Mouse (Mus musculus) heart, adult 2 months (tissue): ENCODE data around the gene Epn3. TPM values are rescaled to one million over a fixed set of nuclear protein-coding genes. Genes with fewer than 3 reads are reported as not detected.
A peak's percentile ranks its signal among the peaks of the same experiment; 100 is the strongest.

Source experiments
- DNase-seq, 2 experiments: peaks; one replicate each; pipeline ENCODE4 v3.0.0; 2021
- H3K27ac ChIP-seq: fragments of 200-600 bp; 2 replicates; pipeline ENCODE4 v1.8.1; 2022
- H3K27me3 ChIP-seq: fragments of 200-500 bp; 2 replicates; pipeline ENCODE4 v1.6.1; 2012; ENCODE audit warnings: mild to moderate bottlenecking, low read length, inconsistent platforms, mixed read lengths; ENCODE audit not compliant: control insufficient read depth, insufficient read depth
- H3K36me3 ChIP-seq: fragments of 200-500 bp; 2 replicates; pipeline ENCODE4 v1.6.1; 2012; ENCODE audit warnings: low read length, inconsistent platforms; ENCODE audit not compliant: control insufficient read depth, insufficient read depth
- H3K4me1 ChIP-seq: fragments of 200-500 bp; 2 replicates; pipeline ENCODE4 v1.6.1; 2011; ENCODE audit warnings: low read length; ENCODE audit not compliant: control insufficient read depth, insufficient read depth
- H3K4me3 ChIP-seq: fragments of 200-600 bp; 2 replicates; pipeline ENCODE4 v1.8.1; 2022
- H3K79me2 ChIP-seq: fragments of 200-500 bp; replicated peaks from 2 replicates; pipeline ENCODE4 v1.6.1; 2012; ENCODE audit warnings: mild to moderate bottlenecking, inconsistent platforms, low read length, moderate library complexity, mixed read lengths; ENCODE audit not compliant: control insufficient read depth, insufficient read depth
- H3K9ac ChIP-seq: fragments of 200-500 bp; 2 replicates; pipeline ENCODE4 v1.6.1; 2012; ENCODE audit warnings: low read depth, mild to moderate bottlenecking, control low read depth, inconsistent platforms, low read length, mixed read lengths
- CTCF ChIP-seq: fragments of 200-600 bp; IDR thresholded peaks from 2 replicates; pipeline ENCODE4 v1.8.1; 2022; ENCODE audit warnings: antibody characterized with exemption, mild to moderate bottlenecking, moderate library complexity
- EP300 ChIP-seq: fragments of 200-500 bp; IDR thresholded peaks from 2 replicates; pipeline ENCODE4 v1.6.1; 2011; ENCODE audit warnings: low read depth, low read length, control low read depth; ENCODE audit not compliant: insufficient read depth
- POLR2A ChIP-seq: fragments of 200-500 bp; IDR thresholded peaks from 2 replicates; pipeline ENCODE4 v1.6.1; 2011; ENCODE audit warnings: mild to moderate bottlenecking, low read depth, low read length, control low read depth; ENCODE audit not compliant: insufficient read depth
- WGBS: fragments of 180-500 bp; shearing (Covaris S2); methylation state at CpG from one replicate; pipeline ENCODE4 v1.1.7; 2018; 5-methylcytosine and 5-hydroxymethylcytosine counted together
- intact Hi-C: fragments of 180-260 bp; cut with DNase I; formaldehyde crosslinking; loops from one replicate; pipeline ENCODE4 v1.15.1; 2025
- polyA plus RNA-seq: library from polyadenylated mRNA; depleted of rRNA; stranded (reverse); fragments of >200 nt; gene quantifications from 2 replicates; pipeline ENCODE4 v1.2.3, GENCODE M21; 2012
- total RNA-seq, 2 experiments: library from RNA; stranded (reverse); gene quantifications; 2 replicates each; pipeline ENCODE4 v1.2.3; 2021

Epn3 gene
- total and polyA plus RNA-seq, 3 experiments = 25.7 to 31.9 (median 28.4) TPM

DNA sequence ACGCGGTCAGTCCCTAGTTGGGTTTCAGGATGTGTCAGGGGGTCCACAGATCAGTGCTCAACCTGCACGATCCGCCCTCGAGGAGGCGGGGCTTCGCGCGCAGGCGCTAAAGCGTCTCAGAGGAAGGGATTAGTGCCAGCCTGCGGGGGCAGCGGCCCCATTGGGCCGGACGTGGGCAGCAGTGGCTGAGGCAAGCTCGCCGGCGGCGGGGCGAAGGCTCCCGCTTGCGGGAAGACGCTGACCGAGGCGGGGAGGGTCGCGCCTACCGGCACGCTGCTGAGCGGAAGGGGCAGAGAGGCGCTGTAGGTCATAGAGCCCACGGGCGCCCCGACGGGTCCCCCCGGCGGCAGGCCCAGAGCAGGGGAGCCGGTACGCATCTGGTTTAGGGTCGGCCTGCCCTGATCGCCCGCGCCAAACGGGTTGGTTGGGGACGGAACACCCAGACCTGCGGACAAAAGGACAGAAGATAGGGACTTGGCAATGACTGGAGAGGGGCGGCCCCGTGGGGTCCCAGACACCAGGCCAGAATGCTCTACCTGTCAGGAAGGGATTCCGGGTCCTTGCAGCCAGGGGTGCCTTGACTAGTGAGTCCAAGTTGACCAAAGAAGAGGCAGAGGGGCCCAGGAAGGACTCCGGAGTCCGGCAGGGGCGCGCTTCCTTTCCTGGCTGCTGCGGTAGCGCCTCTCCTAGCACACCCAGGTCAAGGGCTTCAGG lies 8.6 kb downstream of the Epn3 start:
- Histone ChIP-seq H3K4me1 (no peaks in the 10 kb centered on the region), H3K27ac (no peak overlapping the region), H3K9ac (peak overlapping the region; percentile 13; the same call in 1 of the 2 replicates), H3K4me3 (peak overlapping the region; percentile 11; the same call in 1 of the 2 replicates), H3K79me2 (no peaks in the 10 kb centered on the region), H3K27me3 (peaks cover 2% of the 10 kb centered on the region; the same call in 1 of the 2 replicates), H3K36me3 (no peaks in the 10 kb centered on the region)
- TF ChIP-seq POLR2A (no peak), CTCF (no peak), EP300 (no peak)
- 33% methylated on average over 52 of the region's 55 CpGs for WGBS
- intact Hi-C loops = no loop called here
- DNase-seq = no peak

DNA sequence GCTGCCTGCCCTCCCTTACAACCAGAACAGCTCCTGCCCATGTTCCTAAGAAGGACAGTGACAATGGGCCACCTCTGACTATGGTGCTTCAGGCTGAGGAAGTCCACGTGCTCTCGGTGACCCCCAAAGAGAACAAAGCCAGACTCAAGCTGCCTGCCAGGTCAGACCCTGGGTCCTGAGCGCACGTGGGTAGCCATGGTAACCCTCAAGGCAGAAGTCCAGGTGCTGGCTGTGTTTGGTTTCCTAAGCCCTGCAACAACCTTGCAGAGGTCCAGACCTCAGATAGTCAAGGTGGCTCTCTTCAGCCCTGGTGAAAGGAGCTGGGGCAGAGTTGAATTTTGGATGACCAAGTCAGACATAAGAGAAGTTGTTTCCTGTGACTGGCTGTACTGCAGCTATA lies 10.0 kb downstream of the Epn3 start:
- Histone ChIP-seq H3K79me2 (no peaks in the 10 kb centered on the region), H3K27me3 (peaks cover 2% of the 10 kb centered on the region; the same call in 1 of the 2 replicates), H3K36me3 (no peaks in the 10 kb centered on the region), H3K4me1 (no peaks in the 10 kb centered on the region), H3K27ac (no peak overlapping the region), H3K9ac (no peak overlapping the region), H3K4me3 (no peak overlapping the region)
- TF ChIP-seq EP300 (no peak), POLR2A (0 out of 2 replicates have a peak, but pooled peaks have one; percentile 21), CTCF (no peak)
- no peak for DNase-seq
- intact Hi-C loops = loop anchor here (5.0 kb wide), 2 partner anchors 53 to 197 kb away; no protein-coding TSS in a partner anchor
- WGBS = 53% methylated on average over 4 of the region's 4 CpGs

- no peak overlapping the region for H3K9ac ChIP-seq
- no peaks in the 10 kb centered on the region for H3K79me2 ChIP-seq
- peaks cover 2% of the 10 kb centered on the region; the same call in 1 of the 2 replicates for H3K27me3 ChIP-seq
- DNase-seq = no peak
- H3K36me3 ChIP-seq = no peaks in the 10 kb centered on the region
- intact Hi-C loops = loop anchor here (5.0 kb wide), 2 partner anchors 53 to 197 kb away; no protein-coding TSS in a partner anchor
- WGBS = 80% methylated on average over 11 of the region's 11 CpGs
- TF ChIP-seq POLR2A = no peak
- no peak for TF ChIP-seq CTCF
- TF ChIP-seq EP300 = no peak
- no peaks in the 10 kb centered on the region for H3K4me1 ChIP-seq
- no peak overlapping the region for H3K4me3 ChIP-seq
- H3K27ac ChIP-seq = no peak overlapping the region
Observed at GRCm38 (mm10) chr11:94488767-94489533, 10.8 kb downstream of the Epn3 start.

GRCm38 (mm10) chr11:94486001-94486400 lies 13.8 kb downstream of the Epn3 start, which contains the start of gene Spata20:
Gene Spata20 (minus strand): TSS chr11:94486179.
- H3K79me2 ChIP-seq = no peaks in the 10 kb centered on the region
- intact Hi-C loops = loop anchor here (1.0 to 5.0 kb wide), 4 partner anchors 56 to 249 kb away; no protein-coding TSS in a partner anchor
- no peak within 1 kb of the TSS for H3K27ac ChIP-seq
- H3K9ac ChIP-seq = no peak within 1 kb of the TSS
- WGBS = 4% methylated on average over 24 of the region's 24 CpGs
- 0 out of 2 replicates have a peak, but pooled peaks cover 1% of the 10 kb centered on the region for H3K4me1 ChIP-seq
- TF ChIP-seq POLR2A (no peak), EP300 (peak; percentile 58; the same call in 1 of the 2 replicates), CTCF (no peak; the same call in 1 of the 2 replicates)
- no peak within 1 kb of the TSS for H3K4me3 ChIP-seq
- no peaks in the 10 kb centered on the region for H3K36me3 ChIP-seq
- peak; percentile 77 to 89 for DNase-seq
- H3K27me3 ChIP-seq = 0 out of 2 replicates have a peak, but pooled peaks cover 2% of the 10 kb centered on the region

GRCm38 (mm10) chr11:94485223-94485622 lies 14.6 kb downstream of the Epn3 start:
- Histone ChIP-seq H3K4me1 (0 out of 2 replicates have a peak, but pooled peaks cover 1% of the 10 kb centered on the region), H3K4me3 (no peak overlapping the region), H3K9ac (no peak overlapping the region), H3K27ac (no peak overlapping the region), H3K27me3 (no peaks in the 10 kb centered on the region), H3K79me2 (no peaks in the 10 kb centered on the region), H3K36me3 (no peaks in the 10 kb centered on the region)
- 72% methylated on average over 5 of the region's 5 CpGs for WGBS
- intact Hi-C loops = loop anchor here (2.0 to 5.0 kb wide), 3 partner anchors 57 to 193 kb away; no protein-coding TSS in a partner anchor
- no peak for DNase-seq
- no peak for TF ChIP-seq CTCF

DNA sequence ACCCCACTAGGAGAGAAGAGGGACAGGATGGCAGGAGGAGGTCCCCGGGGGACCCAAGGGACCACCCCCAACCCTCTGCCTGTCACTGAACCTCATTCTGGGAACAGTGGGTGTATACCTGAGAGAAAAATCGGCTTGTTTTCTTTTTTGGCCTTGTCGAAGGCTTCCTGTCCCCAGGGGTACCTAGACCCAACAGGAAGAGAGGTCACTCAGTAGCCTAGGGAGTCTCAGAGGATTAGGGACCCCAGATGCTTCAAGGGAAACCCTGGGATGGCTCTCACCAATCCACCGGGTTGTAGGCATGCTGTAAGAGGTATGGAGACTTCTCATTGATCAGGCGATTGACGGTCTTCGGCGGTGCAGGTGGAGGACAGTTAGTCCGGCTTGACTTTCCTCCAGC lies 15.1 kb downstream of the Epn3 start:
- H3K4me1 ChIP-seq = 0 out of 2 replicates have a peak, but pooled peaks cover 1% of the 10 kb centered on the region
- H3K4me3 ChIP-seq = no peak overlapping the region
- H3K27ac ChIP-seq = no peak overlapping the region
- H3K27me3 ChIP-seq = no peaks in the 10 kb centered on the region
- H3K79me2 ChIP-seq = no peaks in the 10 kb centered on the region
- TF ChIP-seq EP300 = no peak
- no peak for DNase-seq
- WGBS = 83% methylated on average over 9 of the region's 9 CpGs
- no peak overlapping the region for H3K9ac ChIP-seq
- intact Hi-C loops = loop anchor here (2.0 to 5.0 kb wide), 3 partner anchors 58 to 192 kb away; no protein-coding TSS in a partner anchor
- no peaks in the 10 kb centered on the region for H3K36me3 ChIP-seq
